Mouse (Mus musculus) granulocyte monocyte progenitor cell, adult 5-6 weeks (primary cell): ENCODE results near the gene Ctsa. TPM values are rescaled to one million over a fixed set of nuclear protein-coding genes. Genes with fewer than 3 reads are reported as not detected.
"Not testable (repeated sequence)": the region's sequence is repeated elsewhere in the genome, so short reads cannot be mapped to it uniquely, and the experiment has no call there.

Experiments
- ATAC-seq: replicated peaks from 2 replicates; pipeline ENCODE4 v1.8.0; 2016; ENCODE audit warnings: mild to moderate bottlenecking, moderate TSS enrichment, inconsistent platforms; ENCODE audit not compliant: poor library complexity, severe bottlenecking
- total RNA-seq, 2 experiments: library from RNA; stranded (forward) in 1 of 2; stranded (reverse) in 1 of 2; fragments of 200-712, 200-1000 nt in 1 of 2; fragments of >200 nt in 1 of 2; fragmentation: Nextera tagmentation in 1 of 2; gene quantifications; 2 replicates each; pipeline ENCODE4 v1.2.3; 2014 to 2017

Ctsa gene
- total RNA-seq (2014; fragmentation: Nextera tagmentation): 89.0 and 135 TPM in 2 replicates
- total RNA-seq (2017): 79.5 and 109 TPM in 2 replicates

- peak; percentile 77 for ATAC-seq
These were observed at the start of gene Ctsa for GRCm38 (mm10) chr2:164832748-164833301. Gene Ctsa (plus strand): TSS chr2:164832873.

DNA sequence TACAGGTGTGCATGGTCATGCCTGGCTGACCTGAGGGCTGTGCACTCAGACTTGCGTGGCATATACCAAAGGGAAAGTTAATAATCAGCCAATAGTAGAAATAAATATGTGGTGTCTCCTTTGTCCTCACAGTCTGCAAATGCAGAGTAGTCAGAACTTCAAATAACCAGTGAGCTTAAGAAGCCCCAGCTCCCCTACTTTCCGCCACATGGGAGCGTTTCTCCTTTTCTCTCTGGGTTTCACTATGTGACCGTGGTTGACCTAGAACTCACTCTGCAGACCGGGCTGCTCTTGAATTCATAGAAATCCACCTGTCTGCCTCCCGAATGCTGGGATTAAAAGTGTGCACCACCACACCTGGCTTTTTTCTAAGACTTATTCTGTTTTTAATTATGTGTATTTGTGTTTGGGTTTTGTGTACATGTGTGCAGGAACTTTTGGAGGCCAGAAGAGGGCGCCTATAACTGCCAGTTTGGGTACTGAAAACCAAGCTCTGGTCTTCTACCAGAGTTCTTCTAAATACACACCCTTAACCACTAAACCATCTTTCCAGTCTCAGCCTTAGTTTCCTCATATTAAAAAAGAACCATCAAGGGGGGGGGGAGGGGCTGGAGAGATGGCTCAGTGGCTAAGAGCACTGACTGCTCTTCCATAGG is 48.6 kb upstream of the Ctsa start:
- ATAC-seq: no peak

DNA sequence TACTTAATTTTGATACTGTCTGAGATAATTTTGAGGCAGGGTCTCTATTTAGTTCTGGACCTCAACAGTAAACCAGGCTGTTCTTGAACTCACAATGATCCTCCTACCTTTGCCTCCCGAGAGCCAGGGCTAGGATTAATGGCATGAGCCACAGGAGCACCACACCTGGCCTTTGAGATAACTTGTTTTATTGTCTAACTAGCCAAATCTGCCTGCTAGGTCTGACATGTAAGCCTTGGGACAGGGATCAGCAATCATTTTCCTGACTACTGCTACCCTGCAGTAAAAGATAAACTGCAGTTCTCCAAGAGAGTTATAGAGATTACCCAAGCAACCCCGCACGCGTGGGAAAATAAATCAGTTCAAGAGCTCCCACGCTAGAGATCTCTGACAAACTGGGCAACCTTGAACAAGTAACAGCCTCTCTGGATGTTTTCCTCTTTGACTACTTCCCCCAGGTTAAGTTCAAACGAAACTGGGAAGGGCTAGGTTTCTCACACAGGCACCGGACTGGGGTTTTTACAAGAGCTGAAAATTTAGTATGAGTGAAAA is 47.7 kb upstream of the Ctsa start:
- no peak for ATAC-seq

DNA sequence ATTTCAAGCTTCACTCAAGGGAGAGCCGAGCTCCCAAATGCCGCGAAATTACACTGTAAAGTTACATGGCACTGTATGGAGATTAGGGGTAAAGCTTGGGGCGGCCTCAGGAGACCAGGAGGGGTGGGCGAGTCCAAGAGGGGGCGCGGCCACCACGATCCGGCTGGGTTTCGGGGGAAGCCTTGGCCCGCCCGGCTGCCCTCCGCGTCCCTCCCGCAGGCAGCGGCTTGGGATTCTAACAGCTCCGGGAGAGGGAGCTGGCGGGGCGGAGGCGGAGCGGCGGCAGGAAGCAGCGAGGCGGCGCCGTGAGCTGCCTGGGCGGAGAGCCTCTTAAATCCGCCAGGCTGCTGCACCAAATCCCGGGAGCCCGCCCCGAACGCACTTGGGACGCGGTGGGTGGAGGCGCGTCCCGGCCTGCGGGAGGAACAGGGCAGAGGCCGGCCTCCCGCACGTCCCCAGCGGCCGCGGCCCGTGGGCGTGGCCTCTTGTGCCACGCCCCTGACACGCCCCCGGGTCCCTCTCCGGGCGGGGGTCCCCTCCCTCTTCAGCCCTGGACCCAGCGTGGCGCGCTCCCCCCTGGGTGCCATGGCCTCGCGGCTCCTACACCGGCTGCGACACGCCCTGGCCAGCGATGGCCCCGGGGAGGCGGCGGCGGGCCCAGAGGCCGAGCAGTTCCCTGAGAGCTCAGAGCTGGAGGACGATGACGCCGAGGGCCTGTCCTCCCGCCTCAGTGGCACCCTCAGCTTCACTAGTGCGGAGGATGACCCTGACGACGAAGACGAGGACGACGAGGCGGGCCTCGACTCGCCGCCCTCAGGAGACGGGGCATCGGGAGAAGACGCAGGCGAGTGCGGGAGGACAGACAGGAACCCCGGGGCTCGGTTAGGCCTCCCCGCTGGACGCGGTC is 46.9 kb upstream of the Ctsa start, which contains the start of gene Snx21:
TSS of gene Snx21 (plus strand) at position 343 of the 907 bp plus-strand sequence.
- peak; percentile 59 for ATAC-seq

- ATAC-seq: no peak
These were observed 46.2 kb upstream of the Ctsa start for GRCm38 (mm10) chr2:164786388-164786885.

GRCm38 (mm10) chr2:164787032-164787431 is 45.6 kb upstream of the Ctsa start:
- ATAC-seq: peak; percentile 81

DNA sequence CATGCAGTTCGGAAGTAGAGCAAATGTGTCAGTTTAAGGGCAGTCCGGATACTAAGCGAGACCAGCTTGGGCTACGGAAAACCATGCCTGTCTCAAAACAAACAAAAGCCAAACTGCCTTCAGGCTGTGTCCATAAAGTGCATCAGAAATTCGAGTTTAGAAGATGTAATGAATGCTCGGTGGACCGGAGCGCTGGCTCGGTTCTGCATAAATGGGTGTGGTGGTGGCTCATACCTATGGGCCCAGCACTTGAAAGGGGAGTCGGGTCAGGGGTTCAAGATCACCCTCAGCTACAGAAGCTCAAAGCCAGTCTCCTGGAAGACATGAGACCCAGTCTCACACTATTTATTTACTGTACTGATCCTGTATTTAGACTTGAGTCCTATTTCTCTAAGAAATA is 44.9 kb upstream of the Ctsa start:
- ATAC-seq: no peak

DNA sequence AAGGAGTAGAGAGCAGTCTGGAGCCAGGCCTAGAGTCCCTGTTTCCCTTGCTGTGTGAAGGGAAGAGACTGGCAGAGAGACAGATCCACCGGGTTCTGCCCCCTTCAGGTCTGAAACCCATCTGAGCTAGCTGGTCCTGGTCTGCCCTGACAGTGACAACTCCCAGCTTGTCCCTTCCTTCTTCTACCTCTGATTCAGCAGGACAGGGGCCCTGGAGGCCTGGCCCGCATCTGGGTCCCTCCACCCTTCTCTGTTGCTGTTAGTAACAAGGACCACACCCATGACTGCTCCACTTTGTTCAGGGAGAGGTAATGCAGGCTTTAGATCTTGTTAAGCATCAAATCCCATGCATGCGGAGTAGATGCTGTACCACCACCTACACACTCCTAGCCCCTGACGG is 44.3 kb upstream of the Ctsa start:
- no peak for ATAC-seq

- ATAC-seq: no peak
These were observed 42.2 kb upstream of the Ctsa start for GRCm38 (mm10) chr2:164790451-164790850.

DNA sequence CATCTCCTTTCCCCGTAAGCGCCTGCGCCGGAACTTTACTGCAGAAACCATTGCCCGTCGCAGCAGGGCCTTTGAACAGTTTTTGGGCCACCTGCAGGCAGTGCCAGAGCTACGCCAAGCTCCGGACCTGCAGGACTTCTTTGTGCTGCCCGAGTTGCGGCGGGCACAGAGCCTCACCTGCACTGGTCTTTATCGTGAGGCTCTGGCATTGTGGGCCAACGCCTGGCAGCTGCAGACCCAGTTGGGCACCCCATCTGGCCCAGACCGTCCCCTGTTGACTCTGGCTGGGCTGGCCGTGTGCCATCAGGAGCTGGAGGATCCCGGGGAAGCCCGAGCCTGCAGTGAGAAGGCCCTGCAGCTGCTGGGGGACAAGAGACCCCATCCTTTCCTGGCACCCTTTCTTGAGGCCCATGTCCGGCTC is 40.8 kb upstream of the Ctsa start:
- no peak for ATAC-seq

DNA sequence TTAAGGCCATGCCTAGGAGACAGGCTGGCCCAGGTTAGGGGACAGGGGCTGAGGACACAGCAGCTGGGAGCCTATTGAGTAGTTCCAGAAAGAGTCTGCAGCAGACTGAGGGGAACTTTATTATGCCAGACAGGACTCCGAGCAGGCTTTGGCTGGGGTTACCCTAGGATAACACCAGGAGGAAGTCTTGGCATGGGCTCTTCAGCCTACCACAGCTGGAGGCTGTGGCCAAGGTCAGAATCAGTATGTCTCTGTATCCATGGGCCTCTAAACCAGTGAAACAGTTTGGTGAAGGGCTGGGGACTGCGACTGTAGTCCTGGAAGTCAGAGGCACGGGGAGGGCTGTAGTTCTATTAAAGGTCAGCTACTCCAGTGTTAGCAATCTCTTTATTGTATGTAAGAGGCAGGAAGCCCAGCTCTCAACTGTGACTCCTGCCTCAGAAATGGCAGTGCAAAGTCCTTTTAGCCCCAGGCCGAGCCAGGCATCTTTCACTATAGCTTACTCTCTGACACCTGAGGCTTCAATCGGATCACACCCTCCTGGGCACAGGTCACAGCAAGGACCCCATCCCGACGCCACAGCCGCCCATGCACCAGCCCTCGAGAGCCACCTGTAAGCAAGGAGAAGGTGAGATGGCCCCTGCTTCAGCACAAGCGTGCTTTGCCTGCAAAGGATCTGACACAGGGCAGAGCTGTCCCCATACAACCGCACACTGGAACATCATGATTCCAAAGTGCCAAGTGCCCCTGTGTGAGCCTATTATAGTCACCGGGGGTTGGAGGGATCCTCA is 40.1 kb upstream of the Ctsa start:
- ATAC-seq: no peak

- ATAC-seq: peak; percentile 38; the same call in 1 of the 2 replicates
These were observed 39.4 kb upstream of the Ctsa start for GRCm38 (mm10) chr2:164793236-164793635.

DNA sequence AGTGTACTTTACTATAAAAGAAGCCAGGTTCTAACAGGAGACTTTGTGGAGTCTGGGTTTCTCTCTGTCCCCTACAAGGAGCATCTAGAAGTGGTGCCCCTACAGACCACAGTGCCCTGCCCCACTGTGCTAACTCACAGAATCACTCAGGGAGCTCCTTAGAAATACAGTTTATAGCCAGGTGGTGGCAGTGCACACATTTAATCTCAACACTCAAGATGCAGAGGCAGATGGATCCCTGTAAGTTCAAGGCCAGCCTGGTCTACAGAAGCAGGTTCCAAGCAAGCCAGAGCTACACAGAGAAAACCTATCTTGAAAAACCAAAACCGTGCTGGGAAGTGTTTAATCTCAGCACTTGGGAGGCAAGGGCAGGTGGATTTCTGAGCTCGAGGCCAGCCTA is 38.9 kb upstream of the Ctsa start:
- ATAC-seq: no peak

DNA sequence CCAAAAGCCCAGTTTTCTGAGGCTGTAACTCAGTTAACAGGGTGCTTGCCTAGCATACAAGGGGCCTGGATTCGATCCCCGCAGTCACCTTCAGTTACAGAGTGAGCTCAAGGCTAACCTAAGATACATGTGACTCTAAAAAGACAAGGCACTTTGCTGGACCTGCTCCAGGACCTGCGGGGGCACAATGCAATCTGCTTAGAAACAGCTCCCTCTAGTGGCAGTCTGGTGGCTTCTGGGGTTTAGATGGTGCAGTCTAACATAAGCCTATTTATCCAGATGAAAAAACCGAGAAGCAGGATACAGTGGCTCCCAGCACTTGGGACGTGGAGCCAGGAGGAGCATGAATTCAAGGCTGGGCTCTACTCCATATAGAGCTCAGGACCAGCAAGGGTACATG is 38.4 kb upstream of the Ctsa start:
- ATAC-seq: peak; percentile 80

DNA sequence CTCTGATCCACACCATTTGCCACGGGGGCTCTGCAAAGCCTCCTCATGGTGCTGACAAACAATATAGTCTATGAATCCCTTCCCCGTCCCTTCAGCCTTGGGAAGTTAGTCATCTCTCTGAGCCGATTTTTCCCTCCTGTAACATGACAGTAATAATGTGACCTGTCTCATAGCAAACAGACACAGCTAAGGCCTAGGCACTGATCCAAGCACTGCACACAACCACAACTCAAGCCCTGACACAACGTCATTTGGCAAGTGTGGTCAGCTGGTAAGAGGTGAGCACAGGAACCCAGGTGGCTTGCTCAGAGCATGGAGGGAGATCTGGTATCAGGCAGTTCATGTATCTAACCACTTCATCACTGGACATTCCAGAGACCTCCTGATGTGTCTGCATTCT is 36.8 kb upstream of the Ctsa start:
- ATAC-seq: no peak

DNA sequence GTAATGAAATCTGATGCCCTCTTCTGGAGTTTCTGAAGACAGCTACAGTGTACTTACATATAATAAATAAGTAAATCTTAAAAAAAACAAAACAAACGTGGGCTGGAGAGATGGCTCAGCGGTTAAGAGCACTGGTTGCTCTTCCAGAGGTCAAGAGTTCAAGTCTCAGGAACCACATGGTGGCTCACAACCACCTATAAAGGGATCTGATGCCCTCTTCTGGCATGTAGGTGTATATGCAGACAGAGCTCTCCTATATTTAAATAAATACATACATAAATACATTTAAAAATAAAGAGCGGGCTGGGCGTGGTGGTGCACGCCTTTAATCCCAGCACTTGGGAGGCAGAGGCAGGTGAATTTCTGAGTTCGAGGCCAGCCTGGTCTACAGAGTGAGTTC is 34.1 kb upstream of the Ctsa start:
- ATAC-seq: not testable (repeated sequence)

DNA sequence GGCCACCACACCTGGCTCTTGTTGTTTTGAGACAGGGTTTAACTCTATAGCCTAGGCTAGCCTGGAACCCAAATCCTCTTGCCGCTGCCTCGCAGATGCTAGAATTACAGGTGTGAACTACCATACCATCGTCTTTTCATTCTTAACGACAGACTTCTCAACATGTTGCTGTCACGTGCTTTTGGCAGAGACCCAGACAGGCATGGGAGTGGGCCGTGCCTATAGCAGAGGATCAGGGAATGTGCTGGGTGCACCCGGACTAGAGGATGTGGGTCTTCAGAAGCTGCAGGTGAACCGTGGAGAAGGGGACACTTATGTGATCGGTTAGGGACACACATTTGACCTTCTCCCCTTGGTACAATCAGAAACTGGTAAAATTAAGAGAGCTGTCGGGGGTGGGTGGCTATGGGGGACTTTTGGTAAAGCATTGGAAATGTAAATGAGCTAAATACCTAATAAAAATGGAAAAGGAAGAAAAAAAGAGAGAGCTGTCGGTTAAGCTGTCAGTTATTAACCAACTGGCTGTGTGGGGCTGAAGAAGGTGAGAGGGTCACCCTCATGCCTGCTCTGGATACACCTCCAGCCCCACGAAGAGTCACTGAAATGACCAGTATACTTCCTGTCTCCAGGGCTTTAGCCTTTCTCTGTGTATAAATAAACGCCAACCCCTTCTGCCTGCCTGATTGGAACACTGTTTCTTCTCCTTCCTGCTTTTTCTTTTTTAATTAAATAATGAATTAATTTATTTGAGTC is 32.2 kb upstream of the Ctsa start:
- no peak for ATAC-seq

GRCm38 (mm10) chr2:164803201-164803920 is 29.3 kb upstream of the Ctsa start:
- no peak for ATAC-seq

GRCm38 (mm10) chr2:164803921-164804313 is 28.8 kb upstream of the Ctsa start:
- no peak for ATAC-seq
